20 mouse cellular contexts compared by ENCODE assay signal in genomic region chr9:115210535-115210934, GRCm38 (mm10).
"Had no signal": no experiment of that assay in that cellular context is flagged by ENCODE, and none has a peak within 500 bp of the region (broad histone marks: within the 10 kb centered on the region; RNA-seq: fewer than 3 reads in every experiment).

No protein-coding gene starts in this region.

- H3K27ac ChIP-seq: intestine, embryonic 15.5 days; kidney, embryonic 15.5 days; limb, embryonic 15.5 days; liver, embryonic 14.5 days; macrophage; midbrain, embryonic 10.5 days; midbrain, embryonic 15.5 days; neural tube, embryonic 13.5 days had no signal

- H3K27me3 ChIP-seq: intestine, embryonic 15.5 days; limb, embryonic 15.5 days; midbrain, embryonic 15.5 days; neural tube, embryonic 13.5 days had no signal

- H3K4me2 ChIP-seq: intestine, embryonic 15.5 days; kidney, embryonic 15.5 days; limb, embryonic 15.5 days; liver, embryonic 11.5 days; lung, embryonic 14.5 days; midbrain, embryonic 15.5 days; neural tube, embryonic 13.5 days had no signal

- H3K36me3 ChIP-seq: intestine, embryonic 15.5 days; kidney, embryonic 15.5 days; limb, embryonic 15.5 days; midbrain, embryonic 10.5 days; midbrain, embryonic 15.5 days; neural tube, embryonic 13.5 days had no signal

- DNase-seq: kidney, adult 11 months; kidney, adult 8-10 months; kidney, postnatal 10 days; kidney, postnatal 36 days; layer of hippocampus, postnatal 36 days; liver, postnatal 0 days; lung, embryonic 14.5 days; thymus, adult 2 months; thymus, postnatal 25 days had no signal

- ATAC-seq: intestine, embryonic 15.5 days; lung, postnatal 0 days; midbrain, embryonic 15.5 days had no signal

- H3K9ac ChIP-seq: intestine, embryonic 15.5 days; kidney, embryonic 15.5 days; limb, embryonic 15.5 days; liver, embryonic 14.5 days; liver, postnatal 0 days; lung, embryonic 14.5 days; midbrain, embryonic 15.5 days; neural tube, embryonic 13.5 days had no signal

- H3K4me3 ChIP-seq: intestine, embryonic 15.5 days; kidney, embryonic 15.5 days; limb, embryonic 15.5 days; megakaryocyte, embryonic 14.5 days; midbrain, embryonic 10.5 days; midbrain, embryonic 15.5 days; neural tube, embryonic 13.5 days had no signal

- H3K9me3 ChIP-seq: intestine, embryonic 15.5 days; kidney, embryonic 15.5 days; limb, embryonic 15.5 days; megakaryocyte, embryonic 14.5 days; midbrain, embryonic 10.5 days; midbrain, embryonic 15.5 days; neural tube, embryonic 13.5 days had no signal
